Mouse (Mus musculus) cerebellum, adult 11 months (tissue): ENCODE data around the gene Kcng4.

Source experiments
- DNase-seq: peaks from one replicate; pipeline ENCODE4 v3.0.0; 2022

Gene Kcng4

DNA sequence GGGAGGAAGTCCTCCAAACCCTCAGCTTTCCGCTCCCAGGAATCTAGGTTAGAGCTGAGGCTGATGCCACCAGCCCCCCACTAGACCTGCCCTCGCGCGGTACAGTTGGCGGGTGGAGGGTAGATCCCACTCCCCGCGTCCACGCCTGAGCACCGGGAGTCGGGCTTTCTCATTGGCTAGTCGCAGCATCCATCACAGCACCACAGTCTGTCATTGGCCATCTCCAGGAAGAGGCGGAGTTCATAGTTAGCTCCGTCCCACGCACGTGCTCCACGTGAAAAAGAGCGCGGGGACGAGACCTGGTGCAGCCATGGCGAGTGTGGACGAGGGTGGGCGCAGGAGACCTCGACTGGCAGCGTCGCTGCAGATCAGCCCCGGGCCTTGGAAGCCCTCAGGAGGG lies 23.0 kb downstream of the Kcng4 start, which contains the start of gene Adad2:
Gene Adad2, plus strand, starts transcription at position 277 of the 400 bp plus-strand sequence.
- no peak for DNase-seq

DNA sequence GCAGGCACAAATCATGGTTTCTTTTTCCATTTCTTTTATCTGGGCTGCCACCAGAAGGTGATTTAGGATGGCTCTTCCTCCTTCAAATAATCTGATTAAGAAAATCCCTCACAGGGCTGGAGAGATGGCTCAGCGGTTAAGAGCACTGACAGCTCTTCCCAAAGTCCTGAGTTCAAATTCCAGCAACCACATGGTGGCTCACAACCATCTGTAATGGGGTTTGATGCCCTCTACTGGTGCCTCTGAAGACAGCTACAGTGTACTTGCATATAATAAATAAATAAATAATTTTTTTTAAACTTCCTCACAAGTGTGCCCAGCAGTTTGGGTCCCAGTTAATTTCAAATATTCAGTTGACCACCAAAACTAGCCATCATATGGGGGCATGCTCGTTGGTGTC lies 29.3 kb downstream of the Kcng4 start:
- no peak for DNase-seq

DNA sequence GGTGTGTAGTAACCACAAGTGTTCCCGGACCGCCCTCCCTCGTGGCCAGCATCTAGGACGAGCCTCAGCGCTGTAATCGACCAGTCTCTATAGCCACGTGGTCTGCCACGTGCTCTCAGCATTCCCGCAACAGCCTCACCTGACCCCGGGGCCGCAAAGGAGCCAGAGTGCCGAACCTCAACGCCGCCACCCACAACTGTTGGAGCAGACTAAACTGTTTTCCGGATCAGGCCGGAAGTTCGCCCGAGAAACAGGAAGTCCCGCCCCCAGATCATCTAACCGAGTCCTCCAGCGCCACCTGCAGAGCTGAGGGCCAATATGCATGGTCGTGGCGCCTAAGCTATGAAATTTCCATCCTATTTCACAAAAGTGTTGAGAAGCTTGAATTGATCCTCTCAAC lies 30.5 kb downstream of the Kcng4 start, which contains the start of gene Taf1c:
Gene Taf1c, minus strand, starts transcription at position 227 of the 400 bp plus-strand sequence.
- peak; percentile 91 for DNase-seq

DNA sequence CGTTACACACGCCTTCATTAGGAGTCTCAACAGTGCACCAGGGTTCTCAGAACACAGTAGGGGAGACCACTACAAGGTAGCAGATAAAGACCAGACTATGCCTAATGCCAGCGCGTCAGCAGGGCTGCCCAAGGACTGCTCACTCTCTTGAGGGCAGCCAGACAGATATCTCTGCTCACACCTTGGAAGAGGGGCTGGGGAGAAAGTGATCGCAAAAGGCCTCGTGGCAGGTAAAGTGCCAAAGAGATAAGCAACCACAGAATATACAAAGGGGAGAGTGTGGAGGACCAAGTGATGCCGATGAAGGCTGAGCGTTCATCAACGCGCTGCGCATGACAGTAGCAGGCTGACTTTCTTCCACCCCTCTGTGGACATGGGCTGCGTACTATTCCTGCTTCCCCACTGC lies 31.1 kb downstream of the Kcng4 start:
- no peak for DNase-seq

DNA sequence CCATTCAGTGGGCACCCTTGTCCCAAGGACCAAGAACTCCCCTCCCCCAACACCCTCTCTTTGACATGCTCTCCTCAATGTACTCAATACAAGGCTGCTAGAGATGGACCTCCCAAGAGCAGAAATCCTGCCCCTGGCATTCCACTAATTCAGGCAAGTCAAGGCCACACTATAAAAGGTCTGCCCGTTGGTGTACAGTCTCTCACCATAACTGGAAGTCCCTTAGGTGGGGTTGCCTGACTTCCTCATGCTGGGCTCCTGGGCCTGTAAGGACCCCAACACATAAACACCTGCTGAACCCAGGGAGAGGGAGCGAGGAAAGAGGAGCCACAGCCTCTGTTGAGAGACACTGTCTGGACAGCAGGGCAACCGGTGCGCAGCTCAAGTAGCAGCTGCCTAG lies 31.7 kb downstream of the Kcng4 start:
- no peak for DNase-seq

DNA sequence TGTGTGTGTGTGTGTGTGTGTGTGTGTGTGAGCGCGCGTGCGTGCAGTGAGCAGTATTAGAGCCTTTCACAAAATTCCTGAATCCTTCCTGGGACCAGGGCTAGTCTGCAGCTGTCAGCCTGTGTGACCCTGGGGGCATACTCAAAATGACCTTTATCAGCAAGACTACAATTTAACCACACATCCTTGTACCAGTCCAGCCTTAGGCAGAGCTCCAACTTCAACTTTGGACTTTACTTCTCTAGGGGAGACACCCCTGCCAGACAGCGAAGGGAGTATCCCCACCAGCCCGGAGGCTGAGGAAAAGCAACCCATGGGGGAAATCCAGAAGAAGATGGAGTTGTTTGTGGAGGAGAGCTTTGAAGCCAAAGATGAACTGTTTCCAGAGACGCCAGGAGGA lies 44.0 kb downstream of the Kcng4 start:
- no peak for DNase-seq

DNA sequence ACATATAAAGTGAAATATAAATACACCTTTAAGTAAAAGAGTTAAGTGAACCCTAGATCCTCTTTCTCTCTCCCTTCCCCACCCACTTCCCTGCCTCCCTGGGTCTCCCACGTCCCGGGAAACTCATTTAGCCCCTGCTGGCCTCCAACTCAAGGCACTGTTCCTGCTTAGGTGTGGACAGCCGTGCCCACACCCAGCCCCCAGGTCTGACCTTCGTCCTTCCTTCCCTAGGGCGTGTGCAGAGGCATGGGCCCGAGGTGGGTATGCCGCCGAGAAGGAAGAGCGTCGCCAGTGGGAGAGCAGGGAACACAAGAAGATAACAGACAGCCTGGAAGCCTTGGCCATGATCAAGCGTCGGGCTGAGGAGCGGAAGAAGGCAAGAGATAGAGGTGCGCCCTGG lies 45.1 kb downstream of the Kcng4 start:
- DNase-seq = no peak

DNA sequence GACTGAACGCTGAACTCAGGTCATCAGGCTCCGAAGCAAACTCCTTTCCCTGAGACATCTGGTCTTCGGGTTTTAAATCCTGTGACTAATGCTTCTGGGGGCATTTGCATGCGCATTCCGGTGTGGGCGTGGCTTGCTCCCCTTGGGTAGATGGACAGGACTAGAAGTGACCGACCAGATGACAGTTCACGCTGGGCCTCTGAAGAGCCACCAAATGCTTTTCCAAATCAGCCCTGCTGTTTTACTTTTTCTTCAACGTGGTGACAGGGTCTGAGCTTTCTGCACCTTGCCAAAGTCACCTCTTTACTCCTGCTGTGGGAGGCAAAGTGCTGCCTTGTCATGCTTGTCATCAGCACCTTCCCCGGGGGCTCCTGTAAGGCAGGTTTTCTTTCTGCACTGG lies 46.6 kb downstream of the Kcng4 start:
- no peak for DNase-seq

DNA sequence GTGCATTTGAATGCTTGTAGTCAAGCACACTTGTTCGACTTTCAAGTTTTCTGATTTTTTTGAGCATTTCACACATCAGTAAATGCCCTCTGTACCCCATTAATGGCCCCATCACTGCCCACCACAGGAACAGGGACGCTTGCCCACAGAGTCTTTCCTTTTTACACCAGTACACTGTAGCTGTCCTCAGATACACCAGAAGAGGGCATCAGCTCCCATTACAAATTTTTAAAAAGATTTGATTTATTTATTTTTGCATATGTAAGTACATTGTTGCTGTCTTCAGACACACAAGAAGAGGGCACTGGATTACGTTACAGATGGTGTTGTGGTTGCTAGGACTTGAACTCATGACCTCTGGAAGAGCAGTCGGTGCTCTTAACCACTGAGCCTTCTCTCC lies 47.2 kb downstream of the Kcng4 start:
- no peak for DNase-seq

DNA sequence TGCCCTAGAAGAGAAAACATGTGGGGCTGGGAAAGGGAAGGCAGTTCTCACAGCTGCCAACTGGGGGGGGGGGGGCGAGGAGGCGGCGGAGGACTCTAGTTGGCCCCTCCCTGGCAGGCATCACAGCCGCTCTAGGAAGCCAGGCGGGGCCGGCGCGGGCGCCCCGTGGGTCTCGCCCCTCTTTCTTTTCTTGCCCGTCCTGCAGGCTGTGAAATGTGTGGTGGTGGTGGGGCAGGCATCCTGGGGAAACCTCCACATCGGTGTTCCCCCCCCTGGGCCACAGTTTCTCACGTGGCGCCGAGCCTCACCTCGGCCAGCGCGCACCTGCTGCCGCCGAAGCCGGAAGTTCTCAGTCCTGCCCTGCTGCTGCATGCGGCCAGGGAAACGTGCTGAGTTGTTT lies 49.6 kb downstream of the Kcng4 start:
- DNase-seq = no peak

DNA sequence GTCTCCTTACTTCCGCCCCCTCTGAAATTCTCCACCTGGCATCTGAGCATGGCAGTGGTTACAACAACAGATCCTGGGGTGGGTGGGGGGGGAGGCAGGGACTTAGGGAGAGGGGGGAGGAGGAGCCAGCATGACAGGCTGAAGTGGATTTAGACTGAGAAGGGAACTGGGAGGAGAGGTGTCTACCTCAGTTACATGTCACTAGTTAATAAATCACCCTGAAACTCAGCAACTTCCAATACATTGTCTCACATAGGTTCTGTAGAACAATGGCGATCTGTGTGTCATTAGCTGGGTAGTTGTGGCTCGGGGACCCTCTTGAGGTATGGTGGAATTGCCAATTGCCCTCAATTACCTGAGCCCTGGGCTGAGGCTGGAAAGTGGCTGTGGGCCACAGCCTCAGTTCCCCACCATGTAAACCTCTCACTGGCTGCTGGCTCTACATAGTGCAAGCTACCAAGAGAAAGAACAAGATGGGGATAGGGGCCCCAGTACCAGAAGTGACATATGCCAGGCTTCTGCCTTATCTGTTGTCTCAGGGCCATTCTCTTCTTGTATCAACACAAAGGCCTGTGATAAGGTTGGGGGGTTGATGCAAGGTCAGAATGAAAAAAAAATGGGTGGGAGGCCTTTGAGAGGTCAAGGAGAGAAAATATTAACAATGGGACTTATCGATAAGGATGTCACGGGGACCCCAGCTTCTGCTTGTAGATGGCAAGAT lies 54.9 kb downstream of the Kcng4 start:
- no peak for DNase-seq

DNA sequence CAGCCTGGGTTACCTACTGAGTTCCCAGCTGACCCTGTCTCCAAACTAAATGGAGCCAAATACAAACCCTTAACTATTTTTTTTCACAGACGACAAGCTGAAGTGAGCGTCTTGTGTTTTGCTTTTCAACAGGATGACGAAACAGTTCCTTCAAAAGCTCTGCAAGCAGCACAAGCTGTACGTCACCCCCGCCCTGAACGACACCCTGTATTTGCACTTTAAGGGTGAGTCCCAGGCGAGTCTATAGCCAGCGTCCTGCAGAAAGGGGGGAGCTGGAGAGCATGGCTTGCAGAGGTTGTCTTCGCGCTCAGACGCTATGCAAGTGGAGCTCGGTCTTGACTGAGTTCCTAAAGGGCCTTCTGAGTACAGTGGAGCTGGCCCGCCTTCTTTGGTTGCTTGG lies 56.4 kb downstream of the Kcng4 start:
- DNase-seq = no peak

DNA sequence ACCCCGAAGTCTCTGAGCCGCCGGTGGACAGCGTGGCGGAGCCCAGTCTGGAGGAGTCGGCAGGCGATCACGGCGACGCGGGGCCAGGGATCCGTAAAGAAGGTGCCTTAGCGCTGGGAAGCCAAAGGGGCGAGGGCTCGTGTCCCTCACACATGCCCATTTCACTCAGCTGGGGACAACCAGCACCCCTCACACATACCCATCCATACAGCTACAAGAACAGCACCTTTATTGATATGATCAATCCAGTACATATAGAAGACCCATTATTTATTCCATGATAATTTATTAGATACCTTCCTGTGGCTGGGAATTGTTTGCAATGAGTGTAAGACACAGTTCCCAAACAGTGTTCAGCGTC lies 60.1 kb downstream of the Kcng4 start:
- DNase-seq = no peak

DNA sequence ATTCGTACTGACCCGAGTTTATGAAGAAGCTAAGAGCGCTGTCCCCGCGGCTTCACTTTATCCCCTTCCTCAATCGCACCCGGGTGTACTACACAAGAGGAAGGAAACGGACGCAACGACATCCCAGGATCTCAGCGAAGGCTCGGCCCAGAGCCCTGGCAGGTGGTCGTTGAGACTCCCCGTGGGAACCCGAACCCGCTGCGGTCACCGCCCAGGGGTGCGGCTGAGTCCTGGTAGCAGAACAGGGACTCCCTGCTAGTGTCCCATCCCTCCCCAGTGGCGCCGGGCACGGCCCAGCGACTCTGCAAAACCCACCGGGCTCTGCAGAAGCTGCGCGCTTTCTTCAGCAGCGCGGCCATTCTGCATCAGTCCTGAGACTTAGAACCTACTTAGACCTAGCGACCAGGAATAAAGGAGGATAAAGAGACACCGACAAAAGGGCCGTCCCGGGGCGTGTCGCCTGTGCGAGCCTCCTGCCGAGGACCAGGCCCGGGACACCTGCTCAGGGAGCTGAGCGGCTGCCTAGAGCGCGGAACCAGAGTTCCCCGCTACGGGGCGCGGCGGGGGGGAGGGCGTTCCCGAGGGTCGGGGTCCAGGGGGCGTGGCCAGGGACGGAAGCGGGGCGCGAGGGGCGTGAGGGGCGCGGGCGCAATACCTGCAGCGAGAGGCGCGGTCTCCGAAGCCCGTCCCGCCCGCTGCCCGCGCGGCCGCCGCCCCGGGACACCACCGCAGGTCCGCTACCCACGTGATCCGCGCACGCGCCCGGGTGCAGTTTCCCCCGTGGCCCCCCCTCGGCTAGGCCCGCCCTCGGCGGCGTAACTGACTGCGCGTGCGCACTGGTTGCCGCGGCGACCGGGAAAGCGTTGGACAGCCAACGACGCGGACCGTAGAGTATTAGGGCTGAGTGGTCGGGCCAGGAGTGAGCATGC lies 60.8 kb downstream of the Kcng4 start, which contains the start of the genes Hsdl1 and Dnaaf1:
Gene Hsdl1, minus strand, starts transcription at position 747 of the 929 bp plus-strand sequence.
Gene Dnaaf1, plus strand, starts transcription at position 799 of the 929 bp plus-strand sequence.
- peak; percentile 97 for DNase-seq
